In genomic region chr17:5099238-5099637, GRCm38 (mm10) we compare ENCODE assay signal across 13 mouse cellular contexts.
A peak's percentile ranks its signal among the peaks of the same experiment; 100 is the strongest.
DNase-seq lines count a peak whose midpoint lies in the region; ATAC-seq and TF ChIP-seq lines count a peak whose summit lies in the region.
"Had no signal": no experiment of that assay in that cellular context is flagged by ENCODE, and none has a peak within 500 bp of the region (broad histone marks: within the 10 kb centered on the region; RNA-seq: fewer than 3 reads in every experiment).

No protein-coding gene starts in this region.

- no peaks in the 10 kb centered on the region for H3K9me3 ChIP-seq in lung, embryonic 14.5 days (ENCODE audit: low read depth, low read length)
- no peaks in the 10 kb centered on the region for H3K9me3 ChIP-seq in erythroblast, embryonic 14.5 days (ENCODE audit: control insufficient read depth, low read length)
- H3K9me3 ChIP-seq in megakaryocyte, embryonic 14.5 days, result no peaks in the 10 kb centered on the region
- no peaks in the 10 kb centered on the region for H3K9me3 ChIP-seq in forebrain, embryonic 15.5 days

- peak overlapping the region; percentile 67 for H3K27ac ChIP-seq in lung, embryonic 14.5 days (ENCODE audit: low read depth)
- H3K27ac ChIP-seq in forebrain, embryonic 15.5 days (replicated peaks), result no peak overlapping the region

- peak overlapping the region; percentile 23; the same call in 1 of the 2 replicates for H3K4me2 ChIP-seq in lung, embryonic 14.5 days
- H3K4me2 ChIP-seq in forebrain, embryonic 15.5 days (replicated peaks), result no peak overlapping the region

- WGBS in lung, embryonic 14.5 days, result 22% methylated on average over 4 of the region's 4 CpGs
- WGBS in forebrain, embryonic 15.5 days, result 89% methylated on average over 4 of the region's 4 CpGs

- no peak overlapping the region for H3K4me3 ChIP-seq in lung, embryonic 14.5 days (ENCODE audit: low read depth, low read length)
- H3K4me3 ChIP-seq in erythroblast, embryonic 14.5 days (replicated peaks), result peak overlapping the region; percentile 32
- H3K4me3 ChIP-seq in megakaryocyte, embryonic 14.5 days (replicated peaks), result peak overlapping the region; percentile 33
- H3K4me3 ChIP-seq in forebrain, embryonic 15.5 days, result no peak overlapping the region

- peak; percentile 36; the same call in 1 of the 2 replicates for ATAC-seq in lung, embryonic 14.5 days (ENCODE audit: insufficient read depth)
- no peak for ATAC-seq in forebrain, embryonic 15.5 days (replicated peaks)
- ATAC-seq: hindbrain, embryonic 16.5 days had no signal

- no peak for TF ChIP-seq CTCF in lung, embryonic 14.5 days (IDR thresholded peaks at IDR 0.05; ENCODE audit: low read depth)

- H3K27me3 ChIP-seq in lung, embryonic 14.5 days (ENCODE audit: insufficient read depth, low read length), result no peaks in the 10 kb centered on the region
- H3K27me3 ChIP-seq in erythroblast, embryonic 14.5 days (ENCODE audit: control insufficient read depth), result no peaks in the 10 kb centered on the region
- no peaks in the 10 kb centered on the region for H3K27me3 ChIP-seq in megakaryocyte, embryonic 14.5 days (replicated peaks)
- H3K27me3 ChIP-seq in forebrain, embryonic 15.5 days, result no peaks in the 10 kb centered on the region

- DNase-seq in embryo, embryonic 10 days (ENCODE audit: low spot score), result peak; percentile 30
- no peak for DNase-seq in embryo, embryonic 11 days
- DNase-seq in lung, embryonic 14.5 days, result no peak
- DNase-seq in lung, postnatal 10 days, result no peak
- no peak for DNase-seq in layer of hippocampus, adult 11-12 months (ENCODE audit: low spot score)
- DNase-seq: adrenal gland, adult 8-10 months; cerebellum, adult 9-10 months; midbrain, embryonic 14.5 days; right cerebral cortex, postnatal 14 days had no signal

- peaks cover 22% of the 10 kb centered on the region for H3K4me1 ChIP-seq in lung, embryonic 14.5 days (ENCODE audit: insufficient read depth)
- peaks cover 88% of the 10 kb centered on the region for H3K4me1 ChIP-seq in erythroblast, embryonic 14.5 days (ENCODE audit: control insufficient read depth)
- H3K4me1 ChIP-seq in megakaryocyte, embryonic 14.5 days, result peaks cover 85% of the 10 kb centered on the region
- peaks cover 39% of the 10 kb centered on the region for H3K4me1 ChIP-seq in forebrain, embryonic 15.5 days

- 0 out of 2 replicates have a peak, but pooled peaks cover 5% of the 10 kb centered on the region for H3K36me3 ChIP-seq in lung, embryonic 14.5 days (ENCODE audit: insufficient read depth)
- H3K36me3 ChIP-seq in erythroblast, embryonic 14.5 days (ENCODE audit: control insufficient read depth), result peaks cover 25% of the 10 kb centered on the region
- H3K36me3 ChIP-seq in megakaryocyte, embryonic 14.5 days (replicated peaks; ENCODE audit: low read length), result peaks cover 26% of the 10 kb centered on the region
- H3K36me3 ChIP-seq in forebrain, embryonic 15.5 days, result no peaks in the 10 kb centered on the region

- no peak overlapping the region for H3K9ac ChIP-seq in lung, embryonic 14.5 days
- H3K9ac ChIP-seq in forebrain, embryonic 15.5 days (replicated peaks), result no peak overlapping the region

Comparison
In these comparisons a context has a peak if more than half of its experiments do, and no peak if none do; other contexts are left out.
1. H3K4me3 ChIP-seq: peak in erythroblast, embryonic 14.5 days (single experiment) and megakaryocyte, embryonic 14.5 days (single experiment); none in lung, embryonic 14.5 days (single experiment) and forebrain, embryonic 15.5 days (single experiment).